In the genomic region with DNA sequence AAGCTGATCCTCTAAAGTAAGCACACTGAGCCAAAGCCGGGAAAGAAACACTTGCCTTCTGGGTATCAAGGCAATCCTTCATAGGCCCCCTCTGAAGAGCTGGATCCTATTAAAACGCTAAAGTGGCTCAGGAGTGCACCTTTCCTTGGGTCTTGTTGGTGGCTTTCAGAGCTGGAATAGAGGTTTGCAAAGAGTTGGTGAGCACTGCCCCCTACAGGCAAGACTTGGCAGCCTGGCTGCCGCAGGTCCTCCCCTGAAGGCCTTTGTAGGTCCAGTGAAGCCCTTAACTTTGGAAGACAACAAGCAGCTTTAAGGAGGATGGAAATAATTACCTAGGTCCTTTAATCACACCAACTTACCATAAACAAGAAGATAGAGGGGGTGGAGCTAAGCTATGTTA, we compare ENCODE assay signal across 7 mouse cellular contexts. TPM values are rescaled to one million over a fixed set of nuclear protein-coding genes. Genes with fewer than 3 reads are reported as not detected.
DNase-seq lines count a peak whose midpoint lies in the region; ATAC-seq lines count a peak whose summit lies in the region.

No protein-coding gene starts in this region.

- no peak overlapping the region for H3K4me3 ChIP-seq in liver, embryonic 11.5 days (ENCODE audit: low read depth, low read length)

- no peak overlapping the region for H3K27ac ChIP-seq in liver, embryonic 11.5 days (ENCODE audit: low read depth, low read length)

- no peak overlapping the region for H3K9ac ChIP-seq in liver, embryonic 11.5 days (ENCODE audit: low read depth, low read length)

- no peaks in the 10 kb centered on the region for H3K27me3 ChIP-seq in liver, embryonic 11.5 days (replicated peaks; ENCODE audit: control insufficient read depth, insufficient read depth, low read length)

- H3K4me1 ChIP-seq in liver, embryonic 11.5 days (replicated peaks; ENCODE audit: control insufficient read depth, insufficient read depth, low read length) = peaks cover 8% of the 10 kb centered on the region

- ATAC-seq in liver, embryonic 11.5 days (replicated peaks; ENCODE audit: low FRiP score) = no peak

- H3K4me2 ChIP-seq in liver, embryonic 11.5 days = no peak overlapping the region

- no peaks in the 10 kb centered on the region for H3K36me3 ChIP-seq in liver, embryonic 11.5 days (ENCODE audit: control insufficient read depth, insufficient read depth, low read length)

- peak; percentile 41 for DNase-seq in urinary bladder, postnatal 10 days (ENCODE audit: low spot score)
- DNase-seq in urinary bladder, postnatal 4 days (ENCODE audit: low spot score in 2 of 2) = no peak
- DNase-seq in adrenal gland, adult 18-20 months (ENCODE audit: low spot score in 2 of 2) = peak; percentile 69 to 72
- peak; percentile 86 for DNase-seq in embryo, embryonic 10 days (ENCODE audit: low spot score)
- peak; percentile 54 for DNase-seq in hindlimb bud, embryonic 11.5 days (ENCODE audit: extremely low spot score, low read depth, low spot score)
- peak; percentile 63 for DNase-seq in liver, embryonic 11.5 days (ENCODE audit: low spot score)
- peak; percentile 84 for DNase-seq in retina, postnatal 1 day

- no peaks in the 10 kb centered on the region for H3K9me3 ChIP-seq in liver, embryonic 11.5 days (ENCODE audit: control insufficient read depth, low read length)

- WGBS in liver, embryonic 11.5 days = 8% methylated on average over 3 of the region's 3 CpGs

RNA-seq across cellular contexts. Expression of gene Mrgbp, which starts 2.4 kb away (rescaled TPM):
- total RNA-seq in adrenal gland, adult 18-20 months (2021) = 10 to 100 TPM; 14.5 to 17.2 TPM
- polyA plus RNA-seq in liver, embryonic 11.5 days (2014; fragmentation: Nextera tagmentation; extraction: Ambion mirVana) = 23.2 and 26.2 TPM in 2 replicates

RNA-seq across cellular contexts. Expression of gene Ogfr, which starts 10.4 kb away (rescaled TPM):
- 10 to 100 TPM; 36.6 to 46.6 TPM for total RNA-seq in adrenal gland, adult 18-20 months (2021)
- 50.7 and 53.4 TPM in 2 replicates for polyA plus RNA-seq in liver, embryonic 11.5 days (2014; fragmentation: Nextera tagmentation; extraction: Ambion mirVana)

RNA-seq across cellular contexts. Expression of gene Col9a3, which starts 18.9 kb away (rescaled TPM):
- total RNA-seq in adrenal gland, adult 18-20 months (2021) = under 1 TPM; 0.17 to 0.38 TPM
- polyA plus RNA-seq in liver, embryonic 11.5 days (2014; fragmentation: Nextera tagmentation; extraction: Ambion mirVana) = 2.6 and 3.4 TPM in 2 replicates

Comparison
In these comparisons a context has a peak if more than half of its experiments do, and no peak if none do; other contexts are left out.
1. DNase-seq: peak in urinary bladder, postnatal 10 days (single experiment), adrenal gland, adult 18-20 months (2 of 2), embryo, embryonic 10 days (single experiment), hindlimb bud, embryonic 11.5 days (single experiment), liver, embryonic 11.5 days (single experiment) and retina, postnatal 1 day (single experiment); none in urinary bladder, postnatal 4 days (0 of 2).